Mouse (Mus musculus) heart, adult 2 months (tissue): ENCODE results near the gene B4galt1. TPM values are rescaled to one million over a fixed set of nuclear protein-coding genes. Genes with fewer than 3 reads are reported as not detected.
A peak's percentile ranks its signal among the peaks of the same experiment; 100 is the strongest.

Experiments
- DNase-seq, 2 experiments: peaks; one replicate each; pipeline ENCODE4 v3.0.0; 2021
- H3K27ac ChIP-seq: fragments of 200-600 bp; 2 replicates; pipeline ENCODE4 v1.8.1; 2022
- H3K27me3 ChIP-seq: fragments of 200-500 bp; 2 replicates; pipeline ENCODE4 v1.6.1; 2012; ENCODE audit warnings: mild to moderate bottlenecking, low read length, inconsistent platforms, mixed read lengths; ENCODE audit not compliant: control insufficient read depth, insufficient read depth
- H3K36me3 ChIP-seq: fragments of 200-500 bp; 2 replicates; pipeline ENCODE4 v1.6.1; 2012; ENCODE audit warnings: low read length, inconsistent platforms; ENCODE audit not compliant: control insufficient read depth, insufficient read depth
- H3K4me1 ChIP-seq: fragments of 200-500 bp; 2 replicates; pipeline ENCODE4 v1.6.1; 2011; ENCODE audit warnings: low read length; ENCODE audit not compliant: control insufficient read depth, insufficient read depth
- H3K4me3 ChIP-seq: fragments of 200-600 bp; 2 replicates; pipeline ENCODE4 v1.8.1; 2022
- H3K79me2 ChIP-seq: fragments of 200-500 bp; replicated peaks from 2 replicates; pipeline ENCODE4 v1.6.1; 2012; ENCODE audit warnings: mild to moderate bottlenecking, inconsistent platforms, low read length, moderate library complexity, mixed read lengths; ENCODE audit not compliant: control insufficient read depth, insufficient read depth
- H3K9ac ChIP-seq: fragments of 200-500 bp; 2 replicates; pipeline ENCODE4 v1.6.1; 2012; ENCODE audit warnings: low read depth, mild to moderate bottlenecking, control low read depth, inconsistent platforms, low read length, mixed read lengths
- CTCF ChIP-seq: fragments of 200-600 bp; IDR thresholded peaks from 2 replicates; pipeline ENCODE4 v1.8.1; 2022; ENCODE audit warnings: antibody characterized with exemption, mild to moderate bottlenecking, moderate library complexity
- EP300 ChIP-seq: fragments of 200-500 bp; IDR thresholded peaks from 2 replicates; pipeline ENCODE4 v1.6.1; 2011; ENCODE audit warnings: low read depth, low read length, control low read depth; ENCODE audit not compliant: insufficient read depth
- POLR2A ChIP-seq: fragments of 200-500 bp; IDR thresholded peaks from 2 replicates; pipeline ENCODE4 v1.6.1; 2011; ENCODE audit warnings: mild to moderate bottlenecking, low read depth, low read length, control low read depth; ENCODE audit not compliant: insufficient read depth
- WGBS: fragments of 180-500 bp; shearing (Covaris S2); methylation state at CpG from one replicate; pipeline ENCODE4 v1.1.7; 2018; 5-methylcytosine and 5-hydroxymethylcytosine counted together
- intact Hi-C: fragments of 180-260 bp; cut with DNase I; formaldehyde crosslinking; loops from one replicate; pipeline ENCODE4 v1.15.1; 2025
- polyA plus RNA-seq: library from polyadenylated mRNA; depleted of rRNA; stranded (reverse); fragments of >200 nt; gene quantifications from 2 replicates; pipeline ENCODE4 v1.2.3, GENCODE M21; 2012
- total RNA-seq, 2 experiments: library from RNA; stranded (reverse); gene quantifications; 2 replicates each; pipeline ENCODE4 v1.2.3; 2021

Gene B4galt1
- total and polyA plus RNA-seq, 3 experiments: 42.6 to 69.7 (median 68.7) TPM

- intact Hi-C loops: no loop called here
- no peak for DNase-seq
- no peaks in the 10 kb centered on the region for H3K27me3 ChIP-seq
Observed at GRCm38 (mm10) chr4:40795761-40796160, 58.0 kb downstream of the B4galt1 start.

GRCm38 (mm10) chr4:40794320-40794719 is 59.5 kb downstream of the B4galt1 start:
- Histone ChIP-seq H3K27me3 (no peaks in the 10 kb centered on the region), H3K79me2 (no peaks in the 10 kb centered on the region), H3K36me3 (peaks cover 3% of the 10 kb centered on the region), H3K27ac (no peak overlapping the region), H3K4me1 (peaks cover 6% of the 10 kb centered on the region), H3K4me3 (no peak overlapping the region), H3K9ac (no peak overlapping the region)
- DNase-seq: no peak
- no peak for TF ChIP-seq POLR2A
- no peak for TF ChIP-seq CTCF
- no peak for TF ChIP-seq EP300
- intact Hi-C loops: no loop called here

More at GRCm38 (mm10) chr4:40795761-40796160, 58.0 kb downstream of the B4galt1 start:
- Histone ChIP-seq H3K4me1 (peaks cover 12% of the 10 kb centered on the region), H3K79me2 (no peaks in the 10 kb centered on the region), H3K9ac (no peak overlapping the region), H3K27ac (no peak overlapping the region), H3K36me3 (peaks cover 7% of the 10 kb centered on the region), H3K4me3 (no peak overlapping the region)
- 95% methylated on average over 3 of the region's 3 CpGs for WGBS
- TF ChIP-seq POLR2A (no peak), CTCF (no peak), EP300 (no peak)

- H3K27me3 ChIP-seq: no peaks in the 10 kb centered on the region
- no peak for DNase-seq
- no peak overlapping the region for H3K9ac ChIP-seq
- H3K4me3 ChIP-seq: no peak overlapping the region
- no peaks in the 10 kb centered on the region for H3K79me2 ChIP-seq
- TF ChIP-seq POLR2A (no peak), EP300 (no peak), CTCF (no peak)
- no peaks in the 10 kb centered on the region for H3K36me3 ChIP-seq
- WGBS: 96% methylated on average over 4 of the region's 4 CpGs
- intact Hi-C loops: no loop called here
- H3K4me1 ChIP-seq: no peaks in the 10 kb centered on the region
- no peak overlapping the region for H3K27ac ChIP-seq
Observed at GRCm38 (mm10) chr4:40791176-40791575, 62.6 kb downstream of the B4galt1 start.

- intact Hi-C loops: no loop called here
- no peaks in the 10 kb centered on the region for H3K79me2 ChIP-seq
- TF ChIP-seq EP300 (no peak), CTCF (no peak), POLR2A (no peak)
- peaks cover 8% of the 10 kb centered on the region for H3K4me1 ChIP-seq
- H3K27ac ChIP-seq: no peak overlapping the region
- no peak overlapping the region for H3K9ac ChIP-seq
- H3K36me3 ChIP-seq: peaks cover 2% of the 10 kb centered on the region; the same call in 1 of the 2 replicates
- 88% methylated on average over 4 of the region's 4 CpGs for WGBS
- H3K4me3 ChIP-seq: no peak overlapping the region
- H3K27me3 ChIP-seq: no peaks in the 10 kb centered on the region
- no peak for DNase-seq
Observed at GRCm38 (mm10) chr4:40786578-40786977, 67.2 kb downstream of the B4galt1 start.

- WGBS: 78% methylated on average over 9 of the region's 9 CpGs
- no peak for TF ChIP-seq EP300
- TF ChIP-seq POLR2A: no peak
- TF ChIP-seq CTCF: no peak
Observed at GRCm38 (mm10) chr4:40785620-40786166, 68.1 kb downstream of the B4galt1 start.

GRCm38 (mm10) chr4:40784556-40785169 is 69.1 kb downstream of the B4galt1 start:
- peaks cover 4% of the 10 kb centered on the region for H3K36me3 ChIP-seq
- H3K27me3 ChIP-seq: no peaks in the 10 kb centered on the region
- peaks cover 11% of the 10 kb centered on the region for H3K4me1 ChIP-seq
- H3K4me3 ChIP-seq: no peak overlapping the region
- H3K9ac ChIP-seq: no peak overlapping the region
- TF ChIP-seq CTCF (no peak), POLR2A (no peak), EP300 (0 out of 2 replicates have a peak, but pooled peaks have one; percentile 25)
- H3K27ac ChIP-seq: peak overlapping the region; percentile 33
- intact Hi-C loops: no loop called here
- no peaks in the 10 kb centered on the region for H3K79me2 ChIP-seq
- WGBS: 31% methylated on average over 10 of the region's 10 CpGs
- peak; percentile 74 to 84 for DNase-seq

More at GRCm38 (mm10) chr4:40785620-40786166, 68.1 kb downstream of the B4galt1 start:
- no peak for DNase-seq
- H3K4me3 ChIP-seq: no peak overlapping the region
- no peaks in the 10 kb centered on the region for H3K79me2 ChIP-seq
- no peaks in the 10 kb centered on the region for H3K27me3 ChIP-seq
- peaks cover 4% of the 10 kb centered on the region for H3K36me3 ChIP-seq
- peaks cover 11% of the 10 kb centered on the region for H3K4me1 ChIP-seq
- intact Hi-C loops: no loop called here
- no peak overlapping the region for H3K27ac ChIP-seq
- H3K9ac ChIP-seq: no peak overlapping the region
